Mouse (Mus musculus): Measurements from ENCODE around the gene Tcte2. TPM values are rescaled to one million over a fixed set of nuclear protein-coding genes. Genes with fewer than 3 reads are reported as not detected.

Tcte2 gene
- total and polyA plus RNA-seq, 3 experiments = 0.17 TPM; not detected in 2

- H3K9ac ChIP-seq (ENCODE audit: insufficient read depth, low read depth) = no peak overlapping the region
- H3K27me3 ChIP-seq (replicated peaks) = no peaks in the 10 kb centered on the region
- TF ChIP-seq MAX (IDR thresholded peaks at IDR 0.05; ENCODE audit: low read length) (no peak), POLR2AphosphoS2 (IDR thresholded peaks at IDR 0.05; ENCODE audit: low read depth, low read length) (no peak), EP300 (IDR thresholded peaks at IDR 0.05; ENCODE audit: low read length) (no peak), MEF2A (IDR thresholded peaks at IDR 0.05; ENCODE audit: borderline replicate concordance, low read depth, low read length) (no peak), MYC (IDR thresholded peaks at IDR 0.05; ENCODE audit: low read depth, low read length) (no peak), ETS1 (conservative IDR thresholded peaks at IDR 0.05; ENCODE audit: low read depth, low read length) (no peak), MAFK (IDR thresholded peaks at IDR 0.05; ENCODE audit: insufficient replicate concordance, low read length) (no peak), MXI1 (IDR thresholded peaks at IDR 0.05; ENCODE audit: low read depth, low read length) (no peak), UBTF (IDR thresholded peaks at IDR 0.05; ENCODE audit: low read depth, low read length) (no peak), USF2 (conservative IDR thresholded peaks at IDR 0.05; ENCODE audit: low read depth, low read length) (no peak)
- no peak overlapping the region for H3K27ac ChIP-seq (ENCODE audit: insufficient read depth, low read depth)
- no peaks in the 10 kb centered on the region for H3K9me3 ChIP-seq (replicated peaks; ENCODE audit: low read length)
- DNase-seq (ENCODE audit: extremely low read depth) = no peak
- no peak overlapping the region for H3K4me3 ChIP-seq (replicated peaks in 1 of 3; ENCODE audit: low read depth in 2 of 3, low read length in 2 of 3, poor library complexity in 1 of 3)
- no peaks in the 10 kb centered on the region for H3K79me2 ChIP-seq (replicated peaks; ENCODE audit: control insufficient read depth, extremely low read depth, insufficient read depth, poor library complexity, severe bottlenecking)
- in situ Hi-C loops (cut with MboI; ENCODE audit: low pct_ligation_motif_present, low pct_unique_long_range_greater_than_20kb, low sequenced_read_pairs) (no loop called here), dilution Hi-C loops (cut with MboI; ENCODE audit: extremely low pct_ligation_motif_present, extremely low pct_unique_long_range_greater_than_20kb, low sequenced_read_pairs) (no loop called here)
- peaks cover 0 to 10% of the 10 kb centered on the region in 2 experiments; a peak in 2 of 4 replicates for H3K4me1 ChIP-seq (ENCODE audit: control insufficient read depth in 1 of 2, insufficient read depth in 2 of 2)
- H3K4me2 ChIP-seq (ENCODE audit: insufficient read depth, low read depth, poor library complexity, severe bottlenecking) = no peak overlapping the region
- H3K36me3 ChIP-seq (replicated peaks in 1 of 2; ENCODE audit: control insufficient read depth in 1 of 2, insufficient read depth in 1 of 2, low read length in 1 of 2) = peaks cover 0 to 9% of the 10 kb centered on the region in 2 experiments
These were observed 86.0 kb downstream of the Tcte2 start for GRCm38 (mm10) chr17:13675630-13676029.

DNA sequence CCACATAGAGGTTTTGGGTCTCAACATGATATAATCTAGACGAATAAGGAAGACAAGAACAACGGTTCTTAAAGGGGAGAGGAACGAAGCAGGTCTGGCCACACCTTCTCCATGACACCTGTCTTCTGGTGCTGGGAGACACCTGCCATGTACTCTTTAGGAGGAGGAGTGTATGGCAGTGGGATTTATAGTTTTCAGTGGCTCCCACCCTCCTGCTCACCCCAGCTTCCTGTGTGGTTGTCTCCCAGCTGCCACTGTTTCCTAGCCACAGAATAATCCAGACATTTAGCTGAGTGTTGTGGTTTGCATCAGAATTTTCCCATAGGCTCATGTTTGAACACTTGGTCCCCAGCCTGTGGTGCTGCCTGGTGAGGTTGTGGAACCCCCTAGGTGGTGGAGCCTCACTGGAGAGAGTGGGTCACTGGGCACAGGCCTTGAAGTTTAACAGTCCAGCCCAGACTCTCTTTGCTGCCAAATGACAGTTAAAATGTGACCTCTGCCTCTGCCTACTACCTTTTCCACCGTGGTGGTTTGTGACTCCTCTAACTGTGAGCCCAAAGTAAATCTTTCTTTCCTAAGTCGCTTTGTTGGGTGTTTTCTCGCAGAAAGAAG lies 86.8 kb downstream of the Tcte2 start:
- Histone ChIP-seq H3K27ac (ENCODE audit: insufficient read depth, low read depth) (no peak overlapping the region), H3K36me3 (replicated peaks in 1 of 2; ENCODE audit: control insufficient read depth in 1 of 2, insufficient read depth in 1 of 2, low read length in 1 of 2) (peaks cover 0 to 5% of the 10 kb centered on the region in 2 experiments), H3K4me2 (ENCODE audit: insufficient read depth, low read depth, poor library complexity, severe bottlenecking) (no peak overlapping the region), H3K79me2 (replicated peaks; ENCODE audit: control insufficient read depth, extremely low read depth, insufficient read depth, poor library complexity, severe bottlenecking) (no peaks in the 10 kb centered on the region), H3K4me3 (replicated peaks in 1 of 3; ENCODE audit: low read depth in 2 of 3, low read length in 2 of 3, poor library complexity in 1 of 3) (no peak overlapping the region), H3K9me3 (replicated peaks; ENCODE audit: low read length) (no peaks in the 10 kb centered on the region), H3K9ac (ENCODE audit: insufficient read depth, low read depth) (no peak overlapping the region), H3K4me1 (ENCODE audit: control insufficient read depth in 1 of 2, insufficient read depth in 2 of 2) (0 out of 4 replicates have a peak, but pooled peaks cover 0 to 2% of the 10 kb centered on the region in 2 experiments), H3K27me3 (replicated peaks) (no peaks in the 10 kb centered on the region)
- TF ChIP-seq MAFK (IDR thresholded peaks at IDR 0.05; ENCODE audit: insufficient replicate concordance, low read length) (no peak), CHD1 (IDR thresholded peaks at IDR 0.05; ENCODE audit: low read depth, low read length) (no peak), EP300 (IDR thresholded peaks at IDR 0.05; ENCODE audit: low read length) (no peak), CTCF (conservative IDR thresholded peaks at IDR 0.05 in 1 of 2, IDR thresholded peaks at IDR 0.05 in 1 of 2; ENCODE audit: low read depth in 2 of 2, low read length in 2 of 2) (no peak), KAT2A (IDR thresholded peaks at IDR 0.05; ENCODE audit: insufficient replicate concordance, low read length) (no peak), MXI1 (IDR thresholded peaks at IDR 0.05; ENCODE audit: low read depth, low read length) (no peak), USF2 (conservative IDR thresholded peaks at IDR 0.05; ENCODE audit: low read depth, low read length) (no peak), RAD21 (IDR thresholded peaks at IDR 0.05; ENCODE audit: low read depth, low read length) (no peak), IRF4 (IDR thresholded peaks at IDR 0.05; ENCODE audit: low read depth, low read length) (no peak), BHLHE40 (IDR thresholded peaks at IDR 0.05; ENCODE audit: low read depth, low read length) (no peak), RCOR1 (conservative IDR thresholded peaks at IDR 0.05; ENCODE audit: low read depth, low read length) (no peak), NRF1 (IDR thresholded peaks at IDR 0.05; ENCODE audit: low read depth, low read length) (no peak), SIN3A (IDR thresholded peaks at IDR 0.05; ENCODE audit: low read length) (no peak), PAX5 (IDR thresholded peaks at IDR 0.05; ENCODE audit: low read length) (no peak), ELF1 (IDR thresholded peaks at IDR 0.05; ENCODE audit: low read depth, low read length) (no peak)
- dilution Hi-C loops (cut with MboI; ENCODE audit: extremely low pct_ligation_motif_present, extremely low pct_unique_long_range_greater_than_20kb, low sequenced_read_pairs) (no loop called here), in situ Hi-C loops (cut with MboI; ENCODE audit: low pct_ligation_motif_present, low pct_unique_long_range_greater_than_20kb, low sequenced_read_pairs) (no loop called here)
- no peak for DNase-seq (ENCODE audit: extremely low read depth)

Measured in CH12.LX (cell line).